Mouse (Mus musculus): ENCODE measurements around the gene Itih4.

The Itih4 gene

GRCm38 (mm10) chr14:30878958-30879571 is 7.2 kb upstream of the Itih4 start, which contains the start of gene Mustn1:
Gene Mustn1, plus strand, starts transcription at chr14:30879200.
- peak; percentile 42 to 50 for DNase-seq (ENCODE audit: low spot score in 2 of 2)

- DNase-seq (ENCODE audit: low spot score in 2 of 2): no peak
Observed at GRCm38 (mm10) chr14:30879794-30880193, 6.5 kb upstream of the Itih4 start.

- DNase-seq (ENCODE audit: low spot score in 2 of 2): no peak
Observed at GRCm38 (mm10) chr14:30880251-30880650, 6.0 kb upstream of the Itih4 start.

- peak in 1 of 2 experiments; percentile 68 for DNase-seq (ENCODE audit: low spot score in 2 of 2)
Observed at GRCm38 (mm10) chr14:30880811-30881717, 5.2 kb upstream of the Itih4 start.

GRCm38 (mm10) chr14:30881718-30882108 is 4.6 kb upstream of the Itih4 start:
- no peak for DNase-seq (ENCODE audit: low spot score in 2 of 2)

- DNase-seq (ENCODE audit: low spot score in 2 of 2): no peak
Observed at GRCm38 (mm10) chr14:30885298-30885697, 978 bp upstream of the Itih4 start.

GRCm38 (mm10) chr14:30888271-30888732 is 2.0 kb downstream of the Itih4 start:
- no peak for DNase-seq (ENCODE audit: low spot score in 2 of 2)

GRCm38 (mm10) chr14:30899972-30900371 is 13.7 kb downstream of the Itih4 start:
- DNase-seq (ENCODE audit: low spot score in 2 of 2): no peak

- no peak for DNase-seq (ENCODE audit: low spot score in 2 of 2)
Observed at GRCm38 (mm10) chr14:30902628-30903027, 16.4 kb downstream of the Itih4 start.

- DNase-seq (ENCODE audit: low spot score in 2 of 2): no peak
Observed at GRCm38 (mm10) chr14:30903036-30903435, 16.8 kb downstream of the Itih4 start.

GRCm38 (mm10) chr14:30904307-30904706 is 18.0 kb downstream of the Itih4 start:
- no peak for DNase-seq (ENCODE audit: low spot score in 2 of 2)

- no peak for DNase-seq (ENCODE audit: low spot score in 2 of 2)
Observed at GRCm38 (mm10) chr14:30906001-30906400, 19.7 kb downstream of the Itih4 start.

GRCm38 (mm10) chr14:30907814-30908265 is 21.6 kb downstream of the Itih4 start:
- no peak for DNase-seq (ENCODE audit: low spot score in 2 of 2)

- no peak for DNase-seq (ENCODE audit: low spot score in 2 of 2)
Observed at GRCm38 (mm10) chr14:30911141-30911540, 24.9 kb downstream of the Itih4 start.

GRCm38 (mm10) chr14:30912641-30913040 is 26.4 kb downstream of the Itih4 start:
- DNase-seq (ENCODE audit: low spot score in 2 of 2): no peak

- no peak for DNase-seq (ENCODE audit: low spot score in 2 of 2)
Observed at GRCm38 (mm10) chr14:30913404-30913803, 27.1 kb downstream of the Itih4 start.

- no peak for DNase-seq (ENCODE audit: low spot score in 2 of 2)
Observed at GRCm38 (mm10) chr14:30916516-30916915, 30.2 kb downstream of the Itih4 start.

GRCm38 (mm10) chr14:30922053-30922670 is 35.9 kb downstream of the Itih4 start:
- DNase-seq (ENCODE audit: low spot score in 2 of 2): peak in 1 of 2 experiments; percentile 10

GRCm38 (mm10) chr14:30923375-30924105 is 37.3 kb downstream of the Itih4 start, which contains the start of gene Itih3:
Gene Itih3, minus strand, starts transcription at chr14:30923760.
- DNase-seq (ENCODE audit: low spot score in 2 of 2): peak; percentile 18 to 49

GRCm38 (mm10) chr14:30925492-30925891 is 39.2 kb downstream of the Itih4 start:
- no peak for DNase-seq (ENCODE audit: low spot score in 2 of 2)

GRCm38 (mm10) chr14:30930386-30930785 is 44.1 kb downstream of the Itih4 start:
- DNase-seq (ENCODE audit: low spot score in 2 of 2): no peak

Measured in frontal cortex, postnatal 36 days (tissue).